Mouse (Mus musculus) limb, embryonic 10.5 days (tissue): ENCODE results near the gene Kcnq1. TPM values are rescaled to one million over a fixed set of nuclear protein-coding genes. Genes with fewer than 3 reads are reported as not detected.

ENCODE experiments used
- DNase-seq: peaks from one replicate; pipeline ENCODE4 v3.0.0-alpha.2; 2017; ENCODE audit warnings: low spot score
- H3K27ac ChIP-seq: fragments of 300-500 bp; sonication (generic); 2 replicates; pipeline ENCODE4 v1.5.1; 2016; ENCODE audit warnings: mild to moderate bottlenecking
- H3K27me3 ChIP-seq: fragments of 300-500 bp; sonication (generic); 2 replicates; pipeline ENCODE4 v1.6.1; 2016; ENCODE audit warnings: low read depth, mild to moderate bottlenecking; ENCODE audit not compliant: poor library complexity, severe bottlenecking
- H3K36me3 ChIP-seq: fragments of 300-500 bp; sonication (generic); 2 replicates; pipeline ENCODE4 v1.6.1; 2016; ENCODE audit warnings: mild to moderate bottlenecking, moderate library complexity
- H3K4me1 ChIP-seq: fragments of 300-500 bp; sonication (generic); 2 replicates; pipeline ENCODE4 v1.6.1; 2016
- H3K4me3 ChIP-seq: fragments of 300-500 bp; sonication (generic); 2 replicates; pipeline ENCODE4 v1.5.1; 2016; ENCODE audit warnings: mild to moderate bottlenecking, moderate library complexity
- H3K9me3 ChIP-seq: fragments of 300-500 bp; sonication (generic); replicated peaks from 2 replicates; pipeline ENCODE4 v1.6.1; 2016; ENCODE audit warnings: mild to moderate bottlenecking
- WGBS: fragments of 180-500 bp; shearing (Covaris S2); methylation state at CpG from one replicate; pipeline ENCODE4 v1.1.7; 2016; 5-methylcytosine and 5-hydroxymethylcytosine counted together
- polyA plus RNA-seq: library from polyadenylated mRNA; unstranded; fragments of >200 nt; fragmentation: Nextera tagmentation; extraction: Ambion mirVana; gene quantifications from 2 replicates; pipeline ENCODE4 v1.2.1, GENCODE M21; 2016

Gene Kcnq1
- polyA plus RNA-seq, 1 experiment from 2014 or later = 0.94 TPM

DNA sequence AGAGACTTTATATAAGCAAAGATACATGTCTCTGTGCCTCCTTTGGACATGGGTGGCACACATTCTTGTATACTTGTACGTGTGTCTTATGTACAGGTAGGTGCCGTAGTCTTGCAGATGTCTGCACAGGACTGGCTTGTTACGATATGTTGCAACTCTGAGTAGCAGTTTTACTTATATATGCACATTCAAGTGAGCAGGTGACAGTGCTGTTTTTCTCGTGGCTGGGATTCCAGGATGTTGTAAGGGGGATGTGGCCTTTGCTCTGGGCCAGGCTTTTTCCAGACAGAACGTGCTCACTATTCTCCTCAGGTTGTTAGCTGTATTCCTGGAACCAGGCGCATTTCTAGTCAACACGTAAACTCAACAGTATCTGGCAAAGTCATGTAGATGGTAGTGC, 168.9 kb downstream of the Kcnq1 start:
- no peaks in the 10 kb centered on the region for H3K9me3 ChIP-seq
- H3K27me3 ChIP-seq = no peaks in the 10 kb centered on the region
- DNase-seq = no peak
- peaks cover 61% of the 10 kb centered on the region for H3K36me3 ChIP-seq
- no peak overlapping the region for H3K4me3 ChIP-seq
- H3K27ac ChIP-seq = no peak overlapping the region
- WGBS = 92% methylated on average over 7 of the region's 7 CpGs
- H3K4me1 ChIP-seq = peaks cover 14% of the 10 kb centered on the region; the same call in 1 of the 2 replicates

GRCm38 (mm10) chr7:143283625-143284024, 177.5 kb downstream of the Kcnq1 start:
- Histone ChIP-seq H3K27ac (no peak overlapping the region), H3K27me3 (no peaks in the 10 kb centered on the region), H3K4me1 (peaks cover 34% of the 10 kb centered on the region), H3K4me3 (no peak overlapping the region), H3K36me3 (peaks cover 57% of the 10 kb centered on the region), H3K9me3 (no peaks in the 10 kb centered on the region)
- no peak for DNase-seq
- 71% methylated on average over 2 of the region's 2 CpGs for WGBS

GRCm38 (mm10) chr7:143284866-143285265, 178.7 kb downstream of the Kcnq1 start:
- DNase-seq = no peak
- H3K9me3 ChIP-seq = no peaks in the 10 kb centered on the region
- H3K27me3 ChIP-seq = no peaks in the 10 kb centered on the region
- WGBS = 10% methylated on average over 1 of the region's 1 CpGs
- peaks cover 46% of the 10 kb centered on the region for H3K4me1 ChIP-seq
- H3K27ac ChIP-seq = no peak overlapping the region
- H3K36me3 ChIP-seq = peaks cover 48% of the 10 kb centered on the region
- no peak overlapping the region for H3K4me3 ChIP-seq

DNA sequence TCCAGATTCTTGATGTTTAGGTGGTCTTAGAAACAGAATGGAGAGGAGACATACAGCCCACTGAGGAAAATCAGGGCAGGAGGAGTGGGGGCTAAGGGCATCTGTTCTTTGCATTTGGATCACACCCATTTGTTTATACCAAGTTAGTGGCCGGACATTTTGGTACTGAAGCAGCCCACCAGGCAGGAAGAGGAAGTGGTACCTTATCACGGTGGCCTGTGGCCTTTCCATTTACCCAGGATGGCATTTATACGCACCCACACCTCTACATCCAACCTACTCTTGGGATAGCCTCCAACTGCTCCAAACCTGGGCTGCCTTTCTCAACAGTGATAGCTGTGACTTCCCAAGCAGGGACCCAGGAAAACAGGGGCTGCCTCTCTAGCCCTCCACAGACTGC, 179.3 kb downstream of the Kcnq1 start:
- 72% methylated on average over 3 of the region's 3 CpGs for WGBS
- peaks cover 46% of the 10 kb centered on the region for H3K4me1 ChIP-seq
- no peak overlapping the region for H3K4me3 ChIP-seq
- H3K27ac ChIP-seq = no peak overlapping the region
- no peak for DNase-seq
- H3K27me3 ChIP-seq = no peaks in the 10 kb centered on the region
- peaks cover 49% of the 10 kb centered on the region for H3K36me3 ChIP-seq
- H3K9me3 ChIP-seq = no peaks in the 10 kb centered on the region

DNA sequence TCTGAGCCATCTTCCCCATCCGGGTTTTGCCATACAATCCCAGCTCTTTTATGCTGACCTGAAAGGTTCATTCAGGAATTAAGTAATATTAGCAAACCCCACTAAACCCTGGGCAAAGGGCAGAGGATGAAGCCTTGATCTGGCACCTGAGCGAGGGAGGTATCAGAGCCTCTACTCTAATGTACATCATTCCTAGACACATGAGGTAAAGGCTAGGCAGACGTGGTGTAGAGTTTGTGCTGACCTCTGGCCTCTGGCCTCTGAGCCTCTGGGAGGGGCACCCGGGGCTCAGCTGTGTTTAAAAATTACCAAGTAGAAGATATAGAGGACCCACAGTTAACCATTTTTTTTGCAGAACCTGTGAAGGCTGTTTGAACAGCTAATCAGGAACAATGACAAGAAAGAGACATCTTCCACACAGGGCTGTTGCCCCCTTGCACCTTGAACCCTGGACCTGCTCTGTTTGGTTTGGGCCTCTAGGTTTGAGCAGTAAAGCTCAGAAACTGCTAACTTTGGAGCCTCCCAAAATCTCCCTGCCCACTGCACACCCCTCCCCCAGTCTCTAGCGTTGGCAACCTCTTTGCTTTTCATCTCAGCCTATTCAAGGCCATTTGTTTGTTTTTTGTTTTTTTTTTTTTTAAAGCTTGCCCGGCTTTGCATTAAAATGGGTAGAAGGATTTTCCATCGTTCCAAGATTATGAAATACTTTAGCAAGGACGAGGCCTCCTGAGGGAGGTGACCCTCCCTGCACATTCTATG, 180.5 kb downstream of the Kcnq1 start:
- WGBS = 76% methylated on average over 8 of the region's 8 CpGs
- Histone ChIP-seq H3K36me3 (peaks cover 52% of the 10 kb centered on the region), H3K27me3 (no peaks in the 10 kb centered on the region), H3K27ac (no peak overlapping the region), H3K4me3 (no peak overlapping the region), H3K4me1 (peaks cover 48% of the 10 kb centered on the region), H3K9me3 (no peaks in the 10 kb centered on the region)
- DNase-seq = no peak

DNA sequence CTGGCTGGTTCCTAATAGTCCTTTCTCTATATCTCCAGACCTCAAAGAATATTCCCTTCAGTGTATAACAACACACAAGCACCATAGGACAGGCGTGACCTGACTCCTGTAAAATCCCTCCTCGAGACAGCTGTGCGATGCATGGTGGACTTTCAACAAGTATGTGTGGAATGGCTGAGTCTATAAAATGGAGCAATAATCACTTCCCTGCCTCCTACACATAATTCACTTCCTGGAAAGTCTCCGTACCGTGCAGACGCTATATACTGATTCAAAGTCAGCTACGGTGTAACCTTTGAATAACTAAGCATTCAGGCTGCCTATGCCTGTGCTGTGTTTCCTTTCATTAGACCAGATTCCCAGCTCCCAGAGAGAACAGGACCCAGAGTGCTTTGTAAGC, 182.0 kb downstream of the Kcnq1 start:
- Histone ChIP-seq H3K4me3 (no peak overlapping the region), H3K27ac (no peak overlapping the region), H3K4me1 (peaks cover 49% of the 10 kb centered on the region), H3K27me3 (no peaks in the 10 kb centered on the region), H3K36me3 (peaks cover 39% of the 10 kb centered on the region), H3K9me3 (no peaks in the 10 kb centered on the region)
- DNase-seq = no peak
- 82% methylated on average over 7 of the region's 7 CpGs for WGBS

DNA sequence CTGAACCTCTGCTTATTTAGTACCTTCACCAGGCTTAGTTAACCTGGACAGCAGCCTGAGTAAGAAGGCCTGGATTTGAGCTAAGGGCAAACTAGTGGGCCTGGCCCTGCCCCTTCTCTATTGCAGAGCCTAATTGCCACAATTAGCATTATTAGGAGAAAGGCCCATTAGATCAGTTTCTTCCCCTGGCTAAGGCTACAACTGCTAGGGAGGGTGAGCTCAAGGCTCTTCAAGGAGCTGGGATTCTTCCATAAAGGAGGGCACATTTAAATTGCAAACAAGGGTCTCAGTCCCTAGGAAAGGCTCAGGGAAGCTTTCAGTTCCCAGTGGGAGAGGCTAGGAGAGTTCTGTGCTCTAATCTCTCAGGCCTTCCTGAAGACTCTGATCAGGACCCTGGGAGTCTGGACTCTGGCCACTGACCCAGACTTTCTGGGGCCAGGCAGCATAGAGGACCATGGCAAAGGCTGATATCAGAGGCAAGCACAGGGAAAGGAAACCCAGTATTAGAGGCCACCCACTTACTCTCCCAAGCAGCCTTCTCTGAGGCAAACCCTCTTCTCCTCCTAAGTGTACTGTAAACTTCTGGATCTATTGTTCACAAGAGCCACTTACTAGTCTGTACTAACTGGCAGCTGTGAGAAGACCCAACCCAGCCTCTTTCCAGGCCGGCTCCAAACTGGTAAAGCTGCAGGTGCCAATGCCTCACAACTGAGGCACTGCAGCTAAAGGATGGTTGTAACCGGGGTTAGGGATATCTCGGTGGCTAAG, 183.1 kb downstream of the Kcnq1 start:
- Histone ChIP-seq H3K27me3 (no peaks in the 10 kb centered on the region), H3K27ac (no peak overlapping the region)

DNA sequence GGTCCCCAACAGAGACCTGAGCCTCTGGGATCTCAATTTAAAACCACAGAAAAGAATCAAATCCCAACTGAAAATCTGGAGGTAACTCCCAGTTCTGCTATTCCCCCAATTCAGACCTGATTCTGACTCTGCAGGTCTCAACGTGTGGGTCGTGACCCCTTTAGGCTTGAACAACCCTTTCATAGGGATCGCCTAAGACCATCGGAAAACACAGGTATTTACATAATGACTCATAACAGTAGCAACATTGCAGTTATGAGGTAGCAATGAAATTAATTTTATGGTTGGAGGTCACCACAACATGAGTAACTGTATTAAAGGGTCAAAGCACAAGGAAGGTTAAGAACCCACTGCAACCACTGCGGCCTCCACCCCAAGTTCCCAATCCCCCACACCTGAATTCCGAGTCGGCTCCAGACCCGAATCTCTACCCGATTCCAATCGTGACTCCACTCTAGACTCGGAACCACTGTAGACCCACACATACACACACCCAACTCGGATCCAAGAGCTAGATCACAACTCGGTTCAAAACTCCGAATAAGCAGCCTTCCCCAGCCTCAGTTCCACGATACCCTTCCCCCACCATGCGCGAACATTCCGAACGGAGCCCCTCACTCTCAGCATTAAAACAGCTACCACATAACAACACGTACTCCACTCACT, 188.7 kb downstream of the Kcnq1 start:
- peaks cover 9% of the 10 kb centered on the region for H3K4me1 ChIP-seq
- 47% methylated on average over 20 of the region's 20 CpGs for WGBS
- peaks cover 22% of the 10 kb centered on the region for H3K36me3 ChIP-seq
- H3K27me3 ChIP-seq = no peaks in the 10 kb centered on the region
- H3K9me3 ChIP-seq = peaks cover 12% of the 10 kb centered on the region; the same call in 1 of the 2 replicates
- peak overlapping the region; percentile 61 for H3K4me3 ChIP-seq
- peak overlapping the region; percentile 83 for H3K27ac ChIP-seq
- DNase-seq = no peak

More for the DNA sequence above, 183.1 kb downstream of the Kcnq1 start:
- peaks cover 47% of the 10 kb centered on the region for H3K4me1 ChIP-seq
- WGBS = 59% methylated on average over 3 of the region's 3 CpGs
- no peaks in the 10 kb centered on the region for H3K9me3 ChIP-seq
- no peak for DNase-seq
- no peak overlapping the region for H3K4me3 ChIP-seq
- H3K36me3 ChIP-seq = peaks cover 29% of the 10 kb centered on the region

- peak; percentile 54 for DNase-seq
- H3K4me3 ChIP-seq = peak overlapping the region; percentile 61
- peak overlapping the region; percentile 83 for H3K27ac ChIP-seq
- 55% methylated on average over 47 of the region's 47 CpGs for WGBS
- H3K9me3 ChIP-seq = peaks cover 12% of the 10 kb centered on the region; the same call in 1 of the 2 replicates
- peaks cover 15% of the 10 kb centered on the region for H3K4me1 ChIP-seq
- H3K27me3 ChIP-seq = no peaks in the 10 kb centered on the region
- peaks cover 17% of the 10 kb centered on the region for H3K36me3 ChIP-seq
Observed at GRCm38 (mm10) chr7:143295356-143296000, 189.3 kb downstream of the Kcnq1 start.

GRCm38 (mm10) chr7:143296001-143296379, 189.8 kb downstream of the Kcnq1 start:
- H3K4me1 ChIP-seq = peaks cover 21% of the 10 kb centered on the region
- peaks cover 12% of the 10 kb centered on the region; the same call in 1 of the 2 replicates for H3K9me3 ChIP-seq
- DNase-seq = peak; percentile 42
- peaks cover 15% of the 10 kb centered on the region for H3K36me3 ChIP-seq
- WGBS = 50% methylated on average over 20 of the region's 20 CpGs
- H3K4me3 ChIP-seq = peak overlapping the region; percentile 61
- no peaks in the 10 kb centered on the region for H3K27me3 ChIP-seq
- peak overlapping the region; percentile 83 for H3K27ac ChIP-seq

DNA sequence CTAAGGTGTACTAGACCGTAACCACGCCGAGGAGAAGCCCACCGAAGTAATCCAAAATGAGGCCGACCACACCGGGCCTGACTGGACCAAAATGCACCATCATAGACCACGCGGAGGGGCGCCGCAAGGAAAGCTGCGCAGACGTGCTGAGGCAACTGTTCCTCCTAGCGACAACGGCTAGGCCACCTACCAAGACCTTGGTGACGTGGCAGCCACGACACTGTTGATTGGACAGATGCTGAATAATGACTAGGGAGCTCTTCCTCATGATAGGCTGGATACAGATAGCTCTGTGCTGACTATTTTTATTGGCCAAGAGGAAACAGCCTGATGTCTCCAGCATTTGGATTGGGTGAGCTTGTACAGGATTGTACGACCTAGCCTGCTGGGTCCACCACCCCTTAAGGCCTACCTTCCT, 190.2 kb downstream of the Kcnq1 start:
- Histone ChIP-seq H3K27me3 (no peaks in the 10 kb centered on the region), H3K4me3 (peak overlapping the region; percentile 61), H3K4me1 (peaks cover 21% of the 10 kb centered on the region), H3K9me3 (peaks cover 12% of the 10 kb centered on the region; the same call in 1 of the 2 replicates), H3K27ac (peak overlapping the region; percentile 83), H3K36me3 (peaks cover 12% of the 10 kb centered on the region)
- peak; percentile 78 for DNase-seq
- WGBS = 56% methylated on average over 17 of the region's 17 CpGs

DNA sequence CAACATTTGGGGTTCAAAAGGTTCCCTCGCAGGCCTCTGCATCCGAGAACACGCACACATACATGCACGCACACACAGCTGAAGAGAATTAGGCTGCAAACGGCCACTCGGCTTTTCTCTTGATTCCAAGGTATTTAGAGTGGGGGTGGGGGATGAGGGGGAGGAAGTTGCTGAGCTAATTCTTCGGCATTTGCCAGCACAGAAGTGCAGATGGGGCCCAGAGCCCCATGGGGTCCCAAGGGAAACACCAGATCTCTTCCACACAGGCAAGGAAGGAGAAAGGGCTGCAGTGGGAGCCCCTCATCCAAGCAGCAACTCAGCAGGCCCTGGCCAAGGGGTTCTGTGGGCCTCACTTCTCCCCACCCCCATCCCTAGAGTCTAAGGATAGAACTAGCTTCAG, 193.9 kb downstream of the Kcnq1 start:
- no peaks in the 10 kb centered on the region for H3K27me3 ChIP-seq
- peaks cover 31% of the 10 kb centered on the region for H3K4me1 ChIP-seq
- H3K27ac ChIP-seq = peak overlapping the region; percentile 85
- peaks cover 6% of the 10 kb centered on the region; the same call in 1 of the 2 replicates for H3K36me3 ChIP-seq
- DNase-seq = no peak
- 43% methylated on average over 7 of the region's 7 CpGs for WGBS
- H3K4me3 ChIP-seq = 0 out of 2 replicates have a peak overlapping the region, but pooled peaks have one; percentile 13
- H3K9me3 ChIP-seq = peaks cover 12% of the 10 kb centered on the region; the same call in 1 of the 2 replicates
